Mouse (Mus musculus): ENCODE measurements around the gene Fignl1.

Fignl1 gene

GRCm38 (mm10) chr11:11763211-11763666 is 45.5 kb downstream of the Fignl1 start:
- DNase-seq, result peak; percentile 44 to 53

GRCm38 (mm10) chr11:11758883-11759282 is 49.9 kb downstream of the Fignl1 start:
- no peak for DNase-seq

GRCm38 (mm10) chr11:11758121-11758520 is 50.6 kb downstream of the Fignl1 start:
- no peak for DNase-seq

DNA sequence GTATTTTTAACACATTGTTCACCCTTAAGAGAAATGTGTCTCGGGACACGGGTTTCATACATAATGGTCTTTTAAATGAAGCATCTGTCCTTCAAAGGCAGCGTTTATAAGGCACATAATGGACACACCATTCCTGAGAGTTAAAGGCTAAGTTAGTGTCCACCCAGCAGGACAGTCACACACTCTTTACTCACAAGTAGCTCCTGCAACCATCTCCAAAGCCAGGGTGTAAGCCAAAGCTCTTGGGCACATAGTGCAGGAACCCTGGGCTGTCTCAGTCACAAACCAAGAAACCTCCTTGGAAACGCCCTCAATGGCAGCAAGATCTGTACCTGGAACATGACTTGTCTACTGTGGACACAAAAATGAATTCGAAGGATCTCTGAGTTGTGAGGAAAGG is 55.9 kb downstream of the Fignl1 start:
- no peak for DNase-seq

- no peak for DNase-seq
Measured at GRCm38 (mm10) chr11:11751091-11751490, 57.7 kb downstream of the Fignl1 start.

DNA sequence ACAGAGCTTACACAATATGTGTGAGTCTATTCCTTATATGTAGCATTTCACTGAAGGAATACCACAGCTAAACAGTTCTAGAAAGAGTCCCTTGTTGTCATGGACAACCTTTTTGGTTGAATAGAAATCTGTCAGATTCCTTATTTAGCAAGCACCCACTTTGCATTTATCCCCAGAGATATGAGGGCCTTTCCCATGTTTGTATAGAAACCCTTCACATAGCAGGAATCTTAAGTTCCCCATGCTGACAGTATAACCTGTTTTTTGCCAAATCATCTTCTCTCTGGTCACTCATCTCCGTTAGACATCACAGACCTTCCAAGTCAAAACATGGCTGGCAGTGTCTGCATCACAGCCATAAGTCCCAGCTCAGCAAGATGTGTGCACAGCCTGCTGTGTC is 64.5 kb downstream of the Fignl1 start:
- no peak for DNase-seq

DNA sequence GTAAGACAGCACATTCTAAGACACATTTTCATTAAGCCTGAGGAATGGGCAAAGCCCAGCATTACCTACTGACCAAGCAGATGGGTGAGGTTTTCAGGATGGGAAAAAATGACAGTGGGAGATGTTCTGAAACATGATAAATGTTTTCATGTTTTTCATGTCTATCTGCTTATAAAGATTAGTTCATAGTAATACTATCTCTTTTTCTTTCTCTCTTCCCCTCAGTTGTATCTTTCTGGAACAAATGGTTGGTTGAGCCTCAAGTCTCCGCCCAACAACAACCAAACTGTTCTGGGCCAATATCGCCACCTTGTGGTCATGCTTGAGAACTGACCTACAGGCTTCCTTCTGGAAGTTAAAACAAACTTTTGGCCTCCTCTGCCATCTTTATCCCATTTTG is 66.1 kb downstream of the Fignl1 start:
- peak; percentile 36 to 37 for DNase-seq

GRCm38 (mm10) chr11:11741574-11741973 is 67.2 kb downstream of the Fignl1 start:
- no peak for DNase-seq

- no peak for DNase-seq
Measured at GRCm38 (mm10) chr11:11740603-11741002, 68.2 kb downstream of the Fignl1 start.

DNA sequence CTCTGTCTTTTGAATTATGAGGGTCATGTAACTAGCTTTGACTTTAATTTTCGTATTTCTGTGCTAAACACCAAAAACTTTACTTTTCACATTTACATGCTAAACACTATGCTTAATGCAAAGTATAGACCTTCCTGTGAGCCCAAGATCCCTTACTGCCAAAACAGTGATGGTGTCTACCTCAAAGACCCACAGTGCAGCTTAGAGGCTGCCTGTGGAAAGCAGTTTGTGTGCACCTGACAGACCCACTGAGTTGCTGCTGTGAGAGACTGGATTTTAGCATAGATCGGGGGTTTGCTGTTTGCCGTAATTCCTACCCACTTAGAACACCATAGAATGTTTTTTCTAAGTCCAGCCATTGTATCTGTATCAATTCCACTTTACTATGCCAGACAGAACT is 69.7 kb downstream of the Fignl1 start:
- DNase-seq, result no peak

GRCm38 (mm10) chr11:11737562-11737961 is 71.2 kb downstream of the Fignl1 start:
- DNase-seq, result no peak
